Mouse (Mus musculus): ENCODE results near the gene Zfp748.

Gene Zfp748

GRCm38 (mm10) chr13:67553730-67554129 is at the start of gene Zfp748:
Gene Zfp748 (minus strand): TSS chr13:67553830.
- no peak for DNase-seq

DNA sequence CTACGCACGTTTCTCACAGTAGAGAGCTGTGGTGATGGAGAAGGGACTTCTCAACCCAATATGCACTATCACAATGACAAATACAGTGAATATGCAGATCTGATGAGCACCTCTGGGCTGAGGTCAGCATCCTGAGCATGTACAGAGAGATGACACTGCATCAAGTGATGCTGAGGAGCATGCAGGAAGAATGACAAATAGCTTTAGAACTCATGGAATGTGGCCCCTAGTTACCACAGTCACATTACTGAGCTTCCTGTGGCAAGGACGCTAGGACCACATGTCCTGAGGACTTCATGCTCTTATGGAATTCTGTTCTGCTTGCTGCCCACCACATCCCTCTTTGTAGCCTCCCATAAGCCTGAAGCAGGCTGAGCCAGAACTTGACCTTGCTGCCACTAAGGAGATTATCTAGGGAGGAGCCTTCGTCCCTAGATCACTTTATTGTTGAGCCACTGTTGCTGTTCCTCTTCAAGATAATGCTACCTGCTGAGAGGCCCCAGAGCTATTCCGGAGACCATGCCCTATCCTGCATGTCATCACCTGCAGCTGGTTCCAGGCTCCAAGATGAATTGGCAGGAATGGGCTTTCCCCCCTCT is 19.1 kb upstream of the Zfp748 start:
- no peak for DNase-seq

DNA sequence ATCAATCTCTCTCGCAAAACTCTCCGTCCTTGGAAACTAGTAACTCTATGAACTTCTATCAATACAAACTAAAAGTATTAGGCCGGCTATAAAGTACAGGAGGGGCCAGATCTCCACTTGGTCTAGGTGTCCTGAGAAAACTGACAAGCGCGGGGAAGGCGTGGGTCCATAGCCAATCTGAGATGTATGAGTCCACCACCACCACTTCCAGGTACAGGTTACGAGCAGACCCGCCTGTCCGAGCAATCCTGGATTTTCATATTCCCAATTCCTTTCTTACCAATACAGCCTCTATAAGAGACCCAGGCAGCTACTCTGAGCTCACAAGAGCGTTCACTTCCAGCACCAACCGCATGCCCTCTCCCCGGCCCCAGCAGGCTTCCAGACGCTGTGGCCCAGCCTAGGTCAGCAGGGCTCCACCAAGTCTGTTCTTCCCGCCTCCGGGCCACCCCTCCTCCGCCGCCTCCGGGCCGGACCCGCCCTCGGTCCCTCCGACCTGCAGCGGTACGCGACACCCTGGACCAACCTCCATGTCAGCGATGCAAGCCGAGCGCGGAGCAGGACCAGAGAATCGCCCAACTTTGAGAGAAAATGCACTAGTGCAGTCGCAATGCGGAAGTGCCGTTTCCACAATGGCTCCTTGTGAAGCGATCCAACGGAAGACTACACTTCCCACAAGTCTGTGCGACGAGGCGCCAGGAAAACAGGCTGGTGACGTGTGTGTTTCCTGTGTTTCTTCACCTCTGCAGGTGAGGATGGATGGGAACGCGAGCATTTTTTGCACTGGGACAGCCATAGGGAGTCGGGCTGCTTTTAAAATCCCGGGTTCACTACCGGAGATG is 904 bp downstream of the Zfp748 start:
- DNase-seq = peak; percentile 92

- no peak for DNase-seq
These were observed 7.7 kb downstream of the Zfp748 start for GRCm38 (mm10) chr13:67545941-67546340.

- peak; percentile 29 for DNase-seq
These were observed 26.4 kb downstream of the Zfp748 start for GRCm38 (mm10) chr13:67527049-67527730.

DNA sequence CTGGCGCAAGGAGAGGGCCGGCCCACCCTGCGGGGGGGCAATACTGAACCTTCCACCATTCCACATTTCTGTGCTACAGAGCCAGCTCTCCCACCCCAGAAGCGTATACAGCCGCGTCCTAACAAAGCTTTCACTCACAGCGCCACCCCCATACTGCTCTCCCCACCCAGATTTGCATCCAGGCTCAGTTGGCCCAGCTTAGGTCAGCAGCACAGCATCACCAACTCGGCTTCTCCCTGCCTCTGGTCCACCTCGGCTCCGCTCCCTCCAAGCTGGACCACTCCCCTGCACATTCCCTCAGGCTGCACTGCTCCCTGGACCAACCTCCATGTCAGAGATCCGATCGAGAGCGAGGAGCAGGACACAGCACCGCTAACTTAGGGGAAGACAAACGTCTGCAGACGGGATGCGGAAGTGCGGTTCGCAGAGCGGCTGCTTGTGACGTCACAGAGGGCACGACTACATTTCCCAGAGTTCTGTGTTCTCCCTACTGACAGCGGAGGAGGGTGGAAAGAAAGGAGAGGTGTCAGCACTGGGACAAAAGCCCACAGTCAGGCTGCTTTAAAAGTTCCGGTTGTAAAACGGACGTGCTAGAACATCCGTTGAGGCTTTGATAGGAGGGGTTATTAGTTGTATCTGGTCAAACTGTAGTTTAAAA is 27.7 kb downstream of the Zfp748 start, which contains the start of the genes Gm26965 and Zfp87:
Gene Gm26965, minus strand, starts transcription at position 399 of the 658 bp plus-strand sequence.
Gene Zfp87, minus strand, starts transcription at position 425 of the 658 bp plus-strand sequence.
- peak; percentile 94 for DNase-seq

DNA sequence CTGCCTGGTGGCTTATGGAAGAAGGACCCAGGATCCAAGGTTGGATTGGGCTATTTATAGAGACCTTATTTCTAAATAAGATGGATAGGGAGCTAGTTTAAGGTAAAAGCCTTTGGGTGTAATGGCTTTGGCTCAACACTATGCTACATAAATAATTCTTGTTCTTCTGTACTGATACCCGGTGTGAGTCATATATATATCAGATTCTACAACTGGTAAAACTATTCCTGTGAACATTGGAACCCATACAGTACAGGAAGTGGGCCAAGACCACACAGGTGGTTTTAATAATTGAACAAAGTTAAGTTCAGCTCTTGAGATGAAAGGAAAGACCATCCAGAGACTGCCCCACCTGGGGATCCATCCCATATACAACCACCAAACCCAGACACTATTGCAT is 52.7 kb downstream of the Zfp748 start:
- DNase-seq = peak; percentile 39

DNA sequence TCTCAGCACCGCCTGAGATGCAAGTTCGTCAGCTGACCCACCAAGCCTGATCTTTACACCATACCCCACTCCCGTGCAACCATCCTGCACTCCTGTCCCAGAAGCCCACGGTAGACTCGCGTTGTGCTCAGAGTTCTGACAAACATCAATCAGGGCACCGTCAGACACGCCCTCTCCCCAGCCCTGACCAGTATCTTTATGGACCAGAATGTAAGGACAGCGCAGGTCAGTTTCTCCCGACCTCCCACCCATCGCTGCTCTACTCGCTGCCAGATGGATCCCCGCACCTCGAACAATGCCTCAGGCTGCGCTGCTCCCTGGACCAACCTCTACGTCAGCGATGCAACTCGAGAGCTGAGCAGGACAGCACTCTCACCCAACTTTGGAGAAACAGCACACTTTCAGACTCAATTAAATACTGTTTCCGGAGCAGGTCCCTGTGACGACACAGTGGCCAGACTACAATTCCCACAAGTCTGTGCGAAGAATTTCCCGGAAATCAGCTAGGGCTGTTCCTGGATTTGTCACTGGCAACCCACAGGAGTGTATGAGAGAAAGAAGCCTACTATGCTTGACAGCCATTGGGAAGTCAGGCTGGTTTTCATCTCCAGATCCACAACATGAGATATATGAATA is 53.4 kb downstream of the Zfp748 start, which contains the start of gene Zfp58:
Gene Zfp58, minus strand, starts transcription at position 472 of the 636 bp plus-strand sequence.
- DNase-seq = peak; percentile 88

DNA sequence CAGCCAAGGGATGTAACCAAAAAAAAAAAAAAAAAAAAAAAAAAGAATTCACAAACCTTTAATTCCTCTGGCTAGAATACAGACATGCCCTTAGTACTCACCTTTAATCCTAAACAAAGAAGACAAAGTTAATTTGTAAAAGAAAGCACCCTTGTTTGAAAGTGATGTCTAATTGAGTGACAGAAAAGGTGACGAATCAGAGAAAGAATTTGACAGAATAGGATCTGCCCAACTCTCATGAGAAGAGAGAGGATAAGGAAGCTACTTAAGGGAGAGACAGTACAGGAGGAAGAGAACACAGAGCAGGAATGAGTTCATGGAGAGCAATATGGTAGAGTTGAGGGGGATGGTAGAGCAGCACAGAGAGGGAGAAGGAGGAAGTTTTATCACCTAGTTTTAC is 58.0 kb downstream of the Zfp748 start:
- DNase-seq = no peak
